Mouse (Mus musculus) midbrain, embryonic 16.5 days (tissue): ENCODE measurements around the gene Tex33. TPM values are rescaled to one million over a fixed set of nuclear protein-coding genes. Genes with fewer than 3 reads are reported as not detected.
"Not testable (repeated sequence)": the region's sequence is repeated elsewhere in the genome, so short reads cannot be mapped to it uniquely, and the experiment has no call there.

Experiments used
- ATAC-seq: fragments of 200-750 bp; cut with Nextera tagmentation; 2 replicates; pipeline ENCODE4 v1.8.0; 2017; ENCODE audit warnings: moderate TSS enrichment
- H3K27ac ChIP-seq: fragments of 300-500 bp; sonication (generic); 2 replicates; pipeline ENCODE4 v1.5.1; 2014; ENCODE audit warnings: mild to moderate bottlenecking, low read length, mixed read lengths
- H3K27me3 ChIP-seq: fragments of 300-500 bp; sonication (generic); 2 replicates; pipeline ENCODE4 v1.6.1; 2014; ENCODE audit warnings: low read depth, low read length, mixed read lengths; ENCODE audit not compliant: control insufficient read depth, insufficient read depth
- H3K36me3 ChIP-seq: fragments of 300-500 bp; sonication (generic); 2 replicates; pipeline ENCODE4 v1.6.1; 2014; ENCODE audit warnings: mild to moderate bottlenecking, low read length, moderate library complexity, mixed read lengths; ENCODE audit not compliant: control insufficient read depth, insufficient read depth
- H3K4me1 ChIP-seq: fragments of 300-500 bp; sonication (generic); 2 replicates; pipeline ENCODE4 v1.6.1; 2014; ENCODE audit warnings: mild to moderate bottlenecking, low read length, mixed read lengths; ENCODE audit not compliant: control insufficient read depth, insufficient read depth
- H3K4me2 ChIP-seq: fragments of 300-500 bp; sonication (generic); 2 replicates; pipeline ENCODE4 v1.6.1; 2014; ENCODE audit warnings: mild to moderate bottlenecking, low read length, mixed read lengths
- H3K4me3 ChIP-seq: fragments of 300-500 bp; sonication (generic); 2 replicates; pipeline ENCODE4 v1.5.1; 2014; ENCODE audit warnings: low read depth, mild to moderate bottlenecking, low read length, moderate library complexity, mixed read lengths
- H3K9ac ChIP-seq: fragments of 300-500 bp; sonication (generic); 2 replicates; pipeline ENCODE4 v1.6.1; 2014; ENCODE audit warnings: low read depth, low read length, mixed read lengths
- H3K9me3 ChIP-seq: fragments of 300-500 bp; sonication (generic); replicated peaks from 2 replicates; pipeline ENCODE4 v1.6.1; 2014; ENCODE audit warnings: mild to moderate bottlenecking, low read length, mixed read lengths; ENCODE audit not compliant: control insufficient read depth, poor library complexity, severe bottlenecking
- WGBS: fragments of 180-500 bp; shearing (Covaris S2); extraction: QIAGEN DNeasy Blood & Tissue Kit; methylation state at CpG from one replicate; pipeline ENCODE4 v1.1.7; 2014; 5-methylcytosine and 5-hydroxymethylcytosine counted together
- polyA plus RNA-seq: library from polyadenylated mRNA; unstranded; fragments of >200 nt; fragmentation: Nextera tagmentation; extraction: Ambion mirVana; gene quantifications from 2 replicates; pipeline ENCODE4 v1.2.1, GENCODE M21; 2015

Gene Tex33
- polyA plus RNA-seq, 1 experiment from 2014 or later = not detected

- no peak overlapping the region for H3K27ac ChIP-seq
- no peaks in the 10 kb centered on the region for H3K27me3 ChIP-seq
- H3K9ac ChIP-seq = no peak overlapping the region
- no peak overlapping the region for H3K4me2 ChIP-seq
- no peak overlapping the region for H3K4me3 ChIP-seq
- ATAC-seq = no peak
- no peaks in the 10 kb centered on the region for H3K36me3 ChIP-seq
- WGBS = 97% methylated on average over 3 of the region's 3 CpGs
- H3K4me1 ChIP-seq = no peaks in the 10 kb centered on the region
- H3K9me3 ChIP-seq = no peaks in the 10 kb centered on the region
Measured at GRCm38 (mm10) chr15:78344567-78344966, 51.1 kb downstream of the Tex33 start.

- no peak overlapping the region for H3K9ac ChIP-seq
- no peak overlapping the region for H3K4me3 ChIP-seq
- H3K36me3 ChIP-seq = no peaks in the 10 kb centered on the region
- H3K4me1 ChIP-seq = no peaks in the 10 kb centered on the region
- no peak overlapping the region for H3K27ac ChIP-seq
- 12% methylated on average over 1 of the region's 1 CpGs for WGBS
- H3K27me3 ChIP-seq = no peaks in the 10 kb centered on the region
- no peak for ATAC-seq
- no peak overlapping the region for H3K4me2 ChIP-seq
- H3K9me3 ChIP-seq = no peaks in the 10 kb centered on the region
Measured at GRCm38 (mm10) chr15:78343683-78344082, 52.0 kb downstream of the Tex33 start.

GRCm38 (mm10) chr15:78340919-78341318 is 54.8 kb downstream of the Tex33 start:
- not testable (repeated sequence) for H3K27me3 ChIP-seq, H3K4me3 ChIP-seq, H3K27ac ChIP-seq, H3K9me3 ChIP-seq, H3K4me1 ChIP-seq, H3K9ac ChIP-seq, ATAC-seq, H3K36me3 ChIP-seq, H3K4me2 ChIP-seq
- WGBS = 76% methylated on average over 6 of the region's 7 CpGs

GRCm38 (mm10) chr15:78339627-78340423 is 55.9 kb downstream of the Tex33 start:
- not testable (repeated sequence) for H3K9ac ChIP-seq, H3K36me3 ChIP-seq, H3K4me3 ChIP-seq, H3K4me2 ChIP-seq, H3K4me1 ChIP-seq, H3K9me3 ChIP-seq, H3K27me3 ChIP-seq, H3K27ac ChIP-seq, ATAC-seq
- 24% methylated on average over 7 of the region's 7 CpGs for WGBS

- Histone ChIP-seq H3K27me3 (no peaks in the 10 kb centered on the region), H3K4me2 (no peak overlapping the region), H3K4me1 (no peaks in the 10 kb centered on the region), H3K27ac (no peak overlapping the region), H3K36me3 (no peaks in the 10 kb centered on the region), H3K9ac (no peak overlapping the region), H3K4me3 (no peak overlapping the region), H3K9me3 (no peaks in the 10 kb centered on the region)
- WGBS = 89% methylated on average over 3 of the region's 3 CpGs
- ATAC-seq = no peak
Measured at GRCm38 (mm10) chr15:78334380-78334779, 61.3 kb downstream of the Tex33 start.

- no peaks in the 10 kb centered on the region for H3K4me1 ChIP-seq
- H3K36me3 ChIP-seq = no peaks in the 10 kb centered on the region
- no peak overlapping the region for H3K4me3 ChIP-seq
- no peak for ATAC-seq
- no peak overlapping the region for H3K27ac ChIP-seq
- H3K9me3 ChIP-seq = no peaks in the 10 kb centered on the region
- H3K27me3 ChIP-seq = no peaks in the 10 kb centered on the region
- 83% methylated on average over 6 of the region's 6 CpGs for WGBS
- H3K9ac ChIP-seq = no peak overlapping the region
- H3K4me2 ChIP-seq = no peak overlapping the region
Measured at GRCm38 (mm10) chr15:78332981-78333380, 62.7 kb downstream of the Tex33 start.

GRCm38 (mm10) chr15:78331523-78332340 is 64.0 kb downstream of the Tex33 start:
- H3K4me3 ChIP-seq = no peak overlapping the region
- 78% methylated on average over 5 of the region's 5 CpGs for WGBS

GRCm38 (mm10) chr15:78330706-78331105 is 65.0 kb downstream of the Tex33 start:
- no peak for ATAC-seq
- 88% methylated on average over 4 of the region's 4 CpGs for WGBS

More at GRCm38 (mm10) chr15:78331523-78332340, 64.0 kb downstream of the Tex33 start:
- H3K36me3 ChIP-seq = no peaks in the 10 kb centered on the region
- H3K27ac ChIP-seq = no peak overlapping the region
- H3K4me2 ChIP-seq = no peak overlapping the region
- no peak for ATAC-seq
- H3K9ac ChIP-seq = no peak overlapping the region
- H3K4me1 ChIP-seq = no peaks in the 10 kb centered on the region
- H3K9me3 ChIP-seq = no peaks in the 10 kb centered on the region
- H3K27me3 ChIP-seq = no peaks in the 10 kb centered on the region

GRCm38 (mm10) chr15:78329972-78330371 is 65.7 kb downstream of the Tex33 start:
- H3K27me3 ChIP-seq, H3K36me3 ChIP-seq, ATAC-seq, H3K9ac ChIP-seq, H3K4me2 ChIP-seq, H3K4me3 ChIP-seq, H3K4me1 ChIP-seq, H3K27ac ChIP-seq, H3K9me3 ChIP-seq: not testable (repeated sequence)
- 79% methylated on average over 6 of the region's 6 CpGs for WGBS

More at GRCm38 (mm10) chr15:78330706-78331105, 65.0 kb downstream of the Tex33 start:
- Histone ChIP-seq H3K4me2 (no peak overlapping the region), H3K36me3 (no peaks in the 10 kb centered on the region), H3K4me3 (no peak overlapping the region), H3K27ac (no peak overlapping the region), H3K9me3 (no peaks in the 10 kb centered on the region), H3K27me3 (no peaks in the 10 kb centered on the region), H3K9ac (no peak overlapping the region), H3K4me1 (no peaks in the 10 kb centered on the region)
